Mouse (Mus musculus) forebrain, embryonic 15.5 days (tissue): ENCODE results near the gene Gm17617. TPM values are rescaled to one million over a fixed set of nuclear protein-coding genes. Genes with fewer than 3 reads are reported as not detected.
A peak's percentile ranks its signal among the peaks of the same experiment; 100 is the strongest.

Source experiments
- ATAC-seq: fragments of 200-750 bp; cut with Nextera tagmentation; replicated peaks from 2 replicates; pipeline ENCODE4 v1.8.0; 2017; ENCODE audit warnings: mild to moderate bottlenecking, moderate TSS enrichment, moderate library complexity
- H3K27ac ChIP-seq: fragments of 300-500 bp; sonication (generic); replicated peaks from 2 replicates; pipeline ENCODE4 v1.5.1; 2015; ENCODE audit warnings: mild to moderate bottlenecking, inconsistent platforms
- H3K27me3 ChIP-seq: fragments of 300-500 bp; sonication (generic); 2 replicates; pipeline ENCODE4 v1.6.1; 2015; ENCODE audit warnings: inconsistent platforms
- H3K36me3 ChIP-seq: fragments of 300-500 bp; sonication (generic); 2 replicates; pipeline ENCODE4 v1.6.1; 2015; ENCODE audit warnings: mild to moderate bottlenecking, inconsistent platforms
- H3K4me1 ChIP-seq: fragments of 300-500 bp; sonication (generic); 2 replicates; pipeline ENCODE4 v1.6.1; 2015; ENCODE audit warnings: inconsistent platforms
- H3K4me2 ChIP-seq: fragments of 300-500 bp; sonication (generic); replicated peaks from 2 replicates; pipeline ENCODE4 v1.6.1; 2015; ENCODE audit warnings: mild to moderate bottlenecking, inconsistent platforms
- H3K4me3 ChIP-seq: fragments of 300-500 bp; sonication (generic); 2 replicates; pipeline ENCODE4 v1.5.1; 2015; ENCODE audit warnings: mild to moderate bottlenecking, inconsistent platforms
- H3K9ac ChIP-seq: fragments of 300-500 bp; sonication (generic); replicated peaks from 2 replicates; pipeline ENCODE4 v1.6.1; 2015; ENCODE audit warnings: mild to moderate bottlenecking, inconsistent platforms
- H3K9me3 ChIP-seq: fragments of 300-500 bp; sonication (generic); 2 replicates; pipeline ENCODE4 v1.6.1; 2016; ENCODE audit warnings: inconsistent platforms
- WGBS: fragments of 180-500 bp; shearing (Covaris S2); methylation state at CpG from one replicate; pipeline ENCODE4 v1.1.7; 2015; ENCODE audit warnings: mixed read lengths; 5-methylcytosine and 5-hydroxymethylcytosine counted together
- polyA plus RNA-seq: library from polyadenylated mRNA; unstranded; fragments of >200 nt; fragmentation: Nextera tagmentation; extraction: Ambion mirVana; gene quantifications from 2 replicates; pipeline ENCODE4 v1.2.1, GENCODE M21; 2015

Gene Gm17617
- polyA plus RNA-seq, result not detected in 2 replicates

DNA sequence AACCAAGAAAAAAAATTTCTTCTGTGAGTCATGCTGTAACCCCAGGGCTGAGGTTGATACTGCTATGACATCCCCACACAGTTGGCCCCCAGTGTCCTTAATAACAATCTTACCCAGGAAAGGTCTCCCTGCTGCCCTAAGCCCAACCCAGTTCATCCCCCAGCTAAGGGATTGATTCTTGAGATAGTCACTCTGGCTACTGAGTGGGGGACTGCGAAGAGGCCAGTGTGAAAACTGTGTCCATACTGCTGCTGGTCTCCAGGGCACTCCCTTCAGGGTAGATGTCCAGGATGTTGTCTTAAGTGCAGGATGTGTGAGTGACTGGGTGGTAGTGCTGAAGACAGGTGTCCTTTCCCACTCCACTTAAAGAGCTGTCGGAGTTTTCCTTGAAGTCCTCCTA, at the start of gene Gm17617:
Gene Gm17617 (minus strand): TSS at position 101 of the 400 bp plus-strand sequence.
- no peak within 1 kb of the TSS for H3K9ac ChIP-seq
- H3K4me1 ChIP-seq, result 0 out of 2 replicates have a peak, but pooled peaks cover 3% of the 10 kb centered on the region
- 97% methylated on average over 2 of the region's 2 CpGs for WGBS
- no peaks in the 10 kb centered on the region for H3K27me3 ChIP-seq
- no peak within 1 kb of the TSS for H3K4me2 ChIP-seq
- no peak within 1 kb of the TSS for H3K4me3 ChIP-seq
- no peak for ATAC-seq
- H3K9me3 ChIP-seq, result no peaks in the 10 kb centered on the region
- no peak within 1 kb of the TSS for H3K27ac ChIP-seq
- H3K36me3 ChIP-seq, result peaks cover 28% of the 10 kb centered on the region

DNA sequence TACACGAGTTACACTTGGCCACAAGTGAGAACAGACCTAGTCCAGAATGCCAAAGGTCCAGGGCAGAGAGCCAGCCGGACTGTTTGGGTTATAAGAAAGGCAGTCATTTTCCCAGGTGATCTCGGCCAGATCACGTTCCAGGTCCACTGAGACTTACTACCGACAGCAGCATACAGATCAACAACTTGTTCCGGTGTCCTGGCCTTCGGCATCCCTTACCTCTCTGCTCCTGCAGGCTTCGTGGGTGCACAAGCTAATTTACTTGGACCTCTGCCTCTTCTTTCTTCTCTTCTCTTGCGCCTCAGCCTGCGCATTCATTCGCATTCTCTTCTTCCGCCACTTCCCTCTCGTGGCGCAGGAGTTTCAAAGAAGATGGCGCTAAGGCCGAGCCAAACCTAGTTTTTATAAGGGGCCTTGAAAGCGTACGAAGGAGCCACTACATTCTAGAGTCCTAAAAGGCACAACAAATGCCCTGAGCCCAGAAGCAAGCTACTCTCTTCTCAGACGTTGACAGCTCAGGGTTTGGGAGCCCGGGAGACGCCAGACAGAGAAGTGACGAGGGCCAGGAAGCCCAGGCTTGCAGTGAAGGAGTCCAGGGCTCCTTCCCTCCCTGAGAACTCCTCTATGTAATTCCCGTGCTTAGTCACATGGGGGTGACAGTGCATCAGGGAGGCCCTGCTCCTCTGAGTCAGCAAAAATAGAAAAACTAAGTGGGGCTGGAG, 49.0 kb upstream of the Gm17617 start:
- H3K4me2 ChIP-seq, result peak overlapping the region; percentile 47
- H3K9ac ChIP-seq, result peak overlapping the region; percentile 23
- H3K27me3 ChIP-seq, result no peaks in the 10 kb centered on the region
- H3K36me3 ChIP-seq, result no peaks in the 10 kb centered on the region
- peak overlapping the region; percentile 68 for H3K27ac ChIP-seq
- H3K4me1 ChIP-seq, result peaks cover 7% of the 10 kb centered on the region
- WGBS, result 3% methylated on average over 23 of the region's 23 CpGs
- H3K4me3 ChIP-seq, result peak overlapping the region; percentile 25
- ATAC-seq, result peak; percentile 58
- H3K9me3 ChIP-seq, result no peaks in the 10 kb centered on the region

- 71% methylated on average over 2 of the region's 2 CpGs for WGBS
- peak overlapping the region; percentile 47 for H3K4me2 ChIP-seq
- H3K9ac ChIP-seq, result peak overlapping the region; percentile 23; the same call in 1 of the 2 replicates
- H3K36me3 ChIP-seq, result no peaks in the 10 kb centered on the region
- ATAC-seq, result no peak
- peak overlapping the region; percentile 68; the same call in 1 of the 2 replicates for H3K27ac ChIP-seq
- H3K27me3 ChIP-seq, result no peaks in the 10 kb centered on the region
- H3K4me3 ChIP-seq, result 0 out of 2 replicates have a peak overlapping the region, but pooled peaks have one; percentile 25
- H3K9me3 ChIP-seq, result no peaks in the 10 kb centered on the region
- peaks cover 7% of the 10 kb centered on the region for H3K4me1 ChIP-seq
Measured at GRCm38 (mm10) chr13:55181786-55182172, 48.4 kb upstream of the Gm17617 start.

DNA sequence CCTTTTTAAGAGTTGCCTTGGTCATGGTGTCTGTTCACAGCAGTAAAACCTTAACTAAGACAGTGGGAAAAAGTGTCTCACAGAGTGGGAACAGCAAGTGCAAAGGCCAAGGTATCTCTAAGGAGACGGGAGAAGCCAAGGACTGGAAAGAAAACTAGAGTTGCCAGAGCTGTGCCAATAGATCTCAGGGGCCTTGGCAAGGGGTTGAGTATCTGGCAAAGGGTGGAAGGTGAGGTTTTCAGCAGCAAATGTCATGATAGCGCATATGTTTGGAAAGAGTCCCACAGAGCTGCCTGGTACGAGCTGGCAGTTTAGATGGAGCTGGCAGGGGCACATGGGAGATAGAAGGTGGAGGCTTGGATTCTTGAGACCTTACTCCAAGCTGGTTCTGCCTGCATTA, 46.2 kb upstream of the Gm17617 start:
- Histone ChIP-seq H3K9ac (no peak overlapping the region), H3K36me3 (no peaks in the 10 kb centered on the region), H3K4me1 (peaks cover 7% of the 10 kb centered on the region), H3K27ac (peak overlapping the region; percentile 28; the same call in 1 of the 2 replicates), H3K4me3 (no peak overlapping the region), H3K4me2 (no peak overlapping the region), H3K27me3 (no peaks in the 10 kb centered on the region), H3K9me3 (no peaks in the 10 kb centered on the region)
- WGBS, result 73% methylated on average over 3 of the region's 3 CpGs
- no peak for ATAC-seq

DNA sequence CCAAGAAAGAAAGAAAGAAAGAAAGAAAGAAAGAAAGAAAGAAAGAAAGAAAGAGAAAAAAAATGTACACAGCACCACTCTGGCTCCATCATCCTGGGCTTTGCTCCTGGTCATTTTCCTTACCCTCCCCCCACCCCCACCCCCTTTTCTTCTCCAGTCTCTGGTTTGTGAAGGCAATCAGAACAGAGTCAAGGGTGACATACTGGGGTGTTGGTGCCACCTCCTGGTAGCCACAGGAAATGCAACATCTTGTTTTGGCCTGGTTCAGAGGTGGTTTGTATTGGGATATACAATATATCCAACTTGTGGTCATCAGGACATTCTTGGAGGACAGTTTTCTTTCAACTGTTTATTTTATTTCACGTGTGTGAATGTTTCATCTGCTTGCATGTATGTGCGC, 45.2 kb upstream of the Gm17617 start:
- 0 out of 2 replicates have a peak overlapping the region, but pooled peaks have one; percentile 28 for H3K27ac ChIP-seq
- H3K27me3 ChIP-seq, result no peaks in the 10 kb centered on the region
- no peaks in the 10 kb centered on the region for H3K36me3 ChIP-seq
- peaks cover 7% of the 10 kb centered on the region for H3K4me1 ChIP-seq
- no peak overlapping the region for H3K9ac ChIP-seq
- no peak overlapping the region for H3K4me2 ChIP-seq
- WGBS, result 38% methylated on average over 2 of the region's 2 CpGs
- peak; percentile 42; the same call in 1 of the 2 replicates for ATAC-seq
- no peak overlapping the region for H3K4me3 ChIP-seq
- H3K9me3 ChIP-seq, result no peaks in the 10 kb centered on the region

- no peak overlapping the region for H3K4me2 ChIP-seq
- no peak for ATAC-seq
- no peak overlapping the region for H3K9ac ChIP-seq
- H3K27ac ChIP-seq, result peak overlapping the region; percentile 34; the same call in 1 of the 2 replicates
- WGBS, result 71% methylated on average over 4 of the region's 4 CpGs
- peaks cover 7% of the 10 kb centered on the region for H3K4me1 ChIP-seq
- H3K4me3 ChIP-seq, result no peak overlapping the region
- H3K36me3 ChIP-seq, result no peaks in the 10 kb centered on the region
- H3K27me3 ChIP-seq, result no peaks in the 10 kb centered on the region
- no peaks in the 10 kb centered on the region for H3K9me3 ChIP-seq
Measured at GRCm38 (mm10) chr13:55177903-55178496, 44.7 kb upstream of the Gm17617 start.

DNA sequence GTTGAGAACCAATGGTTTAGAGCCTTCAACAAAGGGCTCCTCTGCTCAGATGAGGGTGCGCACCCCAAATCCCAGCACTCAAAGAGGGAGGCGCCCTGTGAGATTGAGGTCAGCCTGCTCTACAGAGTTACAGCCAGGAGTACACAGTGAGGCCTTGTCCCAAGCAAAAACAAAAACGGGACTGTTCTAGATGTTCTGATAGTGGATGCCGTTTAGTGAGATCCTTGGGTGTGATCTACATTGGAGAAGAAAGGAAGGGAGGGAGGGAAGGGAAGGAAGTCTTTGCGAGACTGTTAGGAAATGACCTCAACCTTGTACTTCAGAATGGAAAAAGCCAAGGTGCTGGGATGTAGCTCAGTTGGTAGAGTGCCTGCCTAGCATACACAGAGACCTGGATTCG, 42.9 kb upstream of the Gm17617 start:
- Histone ChIP-seq H3K36me3 (no peaks in the 10 kb centered on the region), H3K27me3 (no peaks in the 10 kb centered on the region)
- 93% methylated on average over 6 of the region's 6 CpGs for WGBS

GRCm38 (mm10) chr13:55174347-55174746, 41.0 kb upstream of the Gm17617 start:
- Histone ChIP-seq H3K9me3 (no peaks in the 10 kb centered on the region), H3K27ac (no peak overlapping the region), H3K4me2 (no peak overlapping the region), H3K36me3 (no peaks in the 10 kb centered on the region), H3K4me1 (peaks cover 21% of the 10 kb centered on the region), H3K9ac (no peak overlapping the region), H3K27me3 (no peaks in the 10 kb centered on the region), H3K4me3 (no peak overlapping the region)
- WGBS, result 76% methylated on average over 11 of the region's 11 CpGs
- ATAC-seq, result no peak

More for the DNA sequence above, 42.9 kb upstream of the Gm17617 start:
- no peaks in the 10 kb centered on the region for H3K9me3 ChIP-seq
- no peak overlapping the region for H3K4me3 ChIP-seq
- peaks cover 14% of the 10 kb centered on the region for H3K4me1 ChIP-seq
- ATAC-seq, result no peak
- H3K4me2 ChIP-seq, result no peak overlapping the region
- no peak overlapping the region for H3K27ac ChIP-seq
- no peak overlapping the region for H3K9ac ChIP-seq

DNA sequence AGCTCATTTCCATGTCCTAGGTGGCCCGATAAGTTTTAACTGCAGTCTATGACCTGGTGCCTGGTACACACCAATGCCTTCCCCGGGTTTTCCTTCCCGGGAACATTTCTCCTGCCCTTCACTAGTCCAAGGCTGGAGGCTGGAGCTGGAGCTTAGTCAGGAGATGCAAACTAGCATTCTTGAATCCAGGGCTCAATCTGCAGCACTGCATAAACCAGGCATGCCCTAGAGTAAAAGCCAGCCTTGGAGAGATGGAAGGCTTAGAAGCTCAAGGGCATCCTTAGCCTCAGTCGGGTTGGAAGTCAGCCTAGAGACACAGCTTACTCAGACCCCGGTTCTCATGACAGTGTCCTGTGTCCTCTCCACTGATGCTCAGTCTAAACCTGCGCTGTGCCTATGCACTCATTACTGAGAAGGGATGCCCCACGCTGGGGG, 39.0 kb upstream of the Gm17617 start:
- Histone ChIP-seq H3K9ac (no peak overlapping the region), H3K4me2 (no peak overlapping the region), H3K9me3 (no peaks in the 10 kb centered on the region), H3K4me3 (no peak overlapping the region), H3K27ac (peak overlapping the region; percentile 81), H3K36me3 (no peaks in the 10 kb centered on the region), H3K4me1 (peaks cover 30% of the 10 kb centered on the region), H3K27me3 (no peaks in the 10 kb centered on the region)
- no peak for ATAC-seq
- WGBS, result 51% methylated on average over 7 of the region's 7 CpGs

DNA sequence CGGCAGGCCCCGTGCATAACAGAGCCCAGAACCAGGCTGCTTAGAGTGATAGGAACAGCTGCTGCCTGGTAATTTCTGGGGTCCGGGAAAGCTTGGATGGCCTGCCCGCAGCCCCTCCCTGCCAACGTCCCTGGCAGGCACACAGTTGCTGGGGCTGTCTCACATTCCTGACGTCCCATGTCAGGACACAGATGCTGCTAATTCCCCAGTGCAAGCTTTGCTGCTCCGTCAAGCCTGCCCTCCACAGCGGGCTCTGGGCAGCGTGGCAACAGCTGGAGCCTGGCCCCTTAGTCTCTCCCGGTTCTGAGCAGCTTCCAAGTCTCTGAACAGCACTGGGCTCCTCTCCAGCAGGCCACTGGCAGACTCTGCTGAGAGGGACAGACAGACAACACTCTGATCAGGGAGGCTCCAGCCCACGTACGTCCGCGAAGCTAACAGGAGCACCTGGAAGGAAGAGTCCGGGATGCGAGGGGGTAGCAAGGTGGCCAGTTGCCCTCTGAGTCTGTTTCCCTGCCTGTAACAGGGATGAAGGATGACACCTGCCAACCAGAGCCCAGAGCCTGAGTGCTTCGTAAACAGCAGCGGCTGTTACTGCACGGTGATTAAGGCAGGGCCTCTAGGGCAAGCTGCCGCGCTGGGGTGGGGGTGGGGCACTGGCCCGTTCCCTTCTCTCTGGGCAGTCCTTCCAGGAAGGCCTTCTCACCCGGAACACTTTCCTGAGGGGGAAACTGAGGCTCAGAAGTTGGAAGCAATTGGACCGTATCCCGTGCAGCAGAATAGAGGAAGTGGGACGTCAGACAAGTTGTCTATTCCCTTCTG, 38.4 kb upstream of the Gm17617 start:
- Histone ChIP-seq H3K4me1 (peaks cover 30% of the 10 kb centered on the region), H3K36me3 (no peaks in the 10 kb centered on the region), H3K4me2 (peak overlapping the region; percentile 33), H3K27me3 (no peaks in the 10 kb centered on the region), H3K4me3 (peak overlapping the region; percentile 1; the same call in 1 of the 2 replicates), H3K9ac (0 out of 2 replicates have a peak overlapping the region, but pooled peaks have one; percentile 4), H3K27ac (peak overlapping the region; percentile 81), H3K9me3 (no peaks in the 10 kb centered on the region)
- ATAC-seq, result peak; percentile 89
- WGBS, result 14% methylated on average over 26 of the region's 26 CpGs

DNA sequence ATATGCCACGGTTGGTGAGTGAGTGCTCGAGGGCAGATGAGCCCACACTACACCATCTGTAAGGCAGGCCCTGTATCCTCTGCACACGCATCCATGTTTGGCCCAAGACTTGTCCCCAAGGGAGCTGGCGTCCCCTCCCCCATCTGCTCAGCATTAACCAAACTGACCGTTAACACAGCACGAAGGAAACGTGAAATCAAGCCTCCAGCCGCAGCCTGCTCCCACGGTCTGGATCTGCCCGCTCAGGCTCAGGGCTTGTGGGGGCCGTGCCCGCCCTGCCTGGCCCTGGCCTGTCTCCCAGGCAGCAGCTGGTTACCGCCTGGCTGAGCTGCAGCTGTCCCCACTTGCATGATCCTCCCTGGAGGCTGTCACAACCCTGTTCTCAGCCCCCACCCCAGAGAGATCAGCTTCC, 35.6 kb upstream of the Gm17617 start:
- H3K4me3 ChIP-seq, result no peak overlapping the region
- ATAC-seq, result peak; percentile 83
- no peaks in the 10 kb centered on the region for H3K9me3 ChIP-seq
- H3K9ac ChIP-seq, result peak overlapping the region; percentile 15; the same call in 1 of the 2 replicates
- H3K36me3 ChIP-seq, result no peaks in the 10 kb centered on the region
- no peak overlapping the region for H3K4me2 ChIP-seq
- WGBS, result 66% methylated on average over 13 of the region's 13 CpGs
- peaks cover 30% of the 10 kb centered on the region for H3K4me1 ChIP-seq
- H3K27ac ChIP-seq, result peak overlapping the region; percentile 54
- no peaks in the 10 kb centered on the region for H3K27me3 ChIP-seq
